Mouse (Mus musculus) intestine, embryonic 16.5 days (tissue): ENCODE data around the gene Baiap2. TPM values are rescaled to one million over a fixed set of nuclear protein-coding genes. Genes with fewer than 3 reads are reported as not detected.

Source experiments
- ATAC-seq: fragments of 200-750 bp; cut with Nextera tagmentation; 2 replicates; pipeline ENCODE4 v1.8.0; 2017; ENCODE audit warnings: moderate TSS enrichment, moderate library complexity
- H3K27ac ChIP-seq: fragments of 300-500 bp; sonication (generic); 2 replicates; pipeline ENCODE4 v1.5.1; 2014; ENCODE audit warnings: mild to moderate bottlenecking, low read length
- H3K27me3 ChIP-seq: fragments of 300-500 bp; sonication (generic); replicated peaks from 2 replicates; pipeline ENCODE4 v1.6.1; 2014; ENCODE audit warnings: low read length, control low read depth, mixed read lengths; ENCODE audit not compliant: control insufficient read depth, insufficient read depth
- H3K36me3 ChIP-seq: fragments of 300-500 bp; sonication (generic); 2 replicates; pipeline ENCODE4 v1.6.1; 2014; ENCODE audit warnings: low read length, control low read depth; ENCODE audit not compliant: control insufficient read depth, insufficient read depth
- H3K4me1 ChIP-seq: fragments of 300-500 bp; sonication (generic); 2 replicates; pipeline ENCODE4 v1.6.1; 2014; ENCODE audit warnings: low read length, control low read depth, mixed read lengths; ENCODE audit not compliant: control insufficient read depth, insufficient read depth
- H3K4me2 ChIP-seq: fragments of 300-500 bp; sonication (generic); 2 replicates; pipeline ENCODE4 v1.6.1; 2014; ENCODE audit warnings: low read depth, low read length, control low read depth
- H3K4me3 ChIP-seq: fragments of 300-500 bp; sonication (generic); 2 replicates; pipeline ENCODE4 v1.5.1; 2014; ENCODE audit warnings: mild to moderate bottlenecking, low read length
- H3K9ac ChIP-seq: fragments of 300-500 bp; sonication (generic); 2 replicates; pipeline ENCODE4 v1.6.1; 2014; ENCODE audit warnings: low read depth, low read length
- H3K9me3 ChIP-seq: fragments of 300-500 bp; sonication (generic); 2 replicates; pipeline ENCODE4 v1.6.1; 2016; ENCODE audit warnings: low read length, control low read depth; ENCODE audit not compliant: control insufficient read depth
- WGBS: fragments of 180-500 bp; shearing (Covaris S2); extraction: QIAGEN DNeasy Blood & Tissue Kit; methylation state at CpG from one replicate; pipeline ENCODE4 v1.1.7; 2014; 5-methylcytosine and 5-hydroxymethylcytosine counted together
- polyA plus RNA-seq: library from polyadenylated mRNA; unstranded; fragments of >200 nt; fragmentation: Nextera tagmentation; extraction: Ambion mirVana; gene quantifications from 2 replicates; pipeline ENCODE4 v1.2.1, GENCODE M21; 2015

Gene Baiap2
- polyA plus RNA-seq, 1 experiment from 2014 or later = 11.8 TPM

DNA sequence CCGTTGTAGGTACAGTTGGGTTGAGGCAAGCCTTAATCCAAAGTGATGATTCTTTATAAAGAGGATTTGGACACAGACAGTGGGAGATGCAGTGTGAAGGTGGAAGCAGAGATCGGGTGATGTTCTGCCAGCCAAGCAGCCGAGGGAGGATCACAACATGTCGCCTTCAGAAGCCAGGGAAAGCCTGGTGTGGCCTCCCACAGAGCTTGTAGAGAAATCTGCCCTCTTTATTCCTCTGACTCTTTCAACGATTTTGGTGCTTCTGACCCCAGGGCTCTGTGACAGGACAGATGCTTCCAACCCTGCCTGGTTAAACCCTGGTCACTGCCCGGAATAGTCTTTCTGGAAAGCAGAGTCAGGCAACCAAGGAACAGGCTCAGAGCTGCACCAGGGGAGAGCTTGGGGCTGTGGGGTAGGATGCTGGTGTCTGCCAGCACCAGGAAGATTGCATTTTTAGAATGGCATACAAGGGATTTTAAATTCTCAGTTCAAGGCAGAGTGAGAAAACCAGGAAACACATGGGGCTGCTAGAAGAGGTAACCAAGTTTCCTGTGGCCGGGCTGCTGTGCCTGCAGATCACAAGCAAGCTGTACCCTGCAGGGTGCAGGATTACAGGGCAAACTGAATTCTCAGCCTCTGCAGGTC, 35.4 kb upstream of the Baiap2 start:
- no peak overlapping the region for H3K27ac ChIP-seq
- no peak for ATAC-seq
- no peaks in the 10 kb centered on the region for H3K36me3 ChIP-seq
- WGBS = 49% methylated on average over 7 of the region's 7 CpGs
- H3K9ac ChIP-seq = no peak overlapping the region
- H3K27me3 ChIP-seq = 0 out of 2 replicates have a peak, but pooled peaks cover 5% of the 10 kb centered on the region
- H3K4me2 ChIP-seq = no peak overlapping the region
- no peaks in the 10 kb centered on the region for H3K9me3 ChIP-seq
- no peaks in the 10 kb centered on the region for H3K4me1 ChIP-seq
- H3K4me3 ChIP-seq = no peak overlapping the region

DNA sequence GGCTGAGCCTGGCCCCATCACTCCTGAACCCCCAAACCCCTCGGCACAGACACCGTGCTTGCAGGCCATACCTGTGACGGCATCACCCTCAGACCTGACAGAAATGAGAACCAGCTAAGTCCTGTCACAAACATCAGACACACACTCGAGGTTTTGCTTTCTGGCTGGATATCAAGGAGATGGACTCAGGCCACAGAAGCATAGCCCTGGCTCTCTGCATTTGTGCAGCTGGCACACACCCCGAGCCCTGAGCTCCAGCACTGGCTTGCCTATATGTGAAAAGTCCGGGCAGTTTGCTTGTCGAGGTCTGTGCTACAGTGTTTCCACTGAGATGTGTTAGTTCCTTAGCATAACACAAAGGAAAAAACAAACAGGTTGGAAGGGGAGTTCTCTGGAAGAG, 34.9 kb upstream of the Baiap2 start:
- ATAC-seq = no peak
- Histone ChIP-seq H3K4me3 (no peak overlapping the region), H3K36me3 (no peaks in the 10 kb centered on the region), H3K9ac (peak overlapping the region; percentile 16; the same call in 1 of the 2 replicates), H3K4me2 (no peak overlapping the region), H3K27ac (no peak overlapping the region), H3K9me3 (no peaks in the 10 kb centered on the region), H3K4me1 (peaks cover 3% of the 10 kb centered on the region), H3K27me3 (0 out of 2 replicates have a peak, but pooled peaks cover 5% of the 10 kb centered on the region)
- 52% methylated on average over 7 of the region's 7 CpGs for WGBS

DNA sequence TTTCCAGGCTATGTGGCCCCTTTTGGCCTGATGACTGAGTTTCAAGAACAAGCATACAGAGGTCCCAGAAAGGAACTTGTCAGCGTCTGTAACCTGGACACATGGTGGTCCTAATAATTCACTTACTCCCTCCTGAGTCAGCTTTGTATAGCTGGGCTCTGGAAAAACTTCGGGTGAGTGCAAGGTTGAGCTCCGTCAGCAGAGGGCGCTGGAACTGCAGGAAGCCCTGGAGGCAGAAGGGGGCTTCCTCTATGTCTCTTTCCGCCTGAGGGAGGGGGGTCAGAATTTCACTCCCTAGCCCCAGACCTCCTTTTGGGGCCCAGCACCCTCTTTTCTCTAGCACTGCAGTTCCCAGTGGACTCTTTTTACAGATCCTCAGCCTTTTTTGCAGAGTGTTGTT, 33.1 kb upstream of the Baiap2 start:
- 1% methylated on average over 5 of the region's 5 CpGs for WGBS
- H3K27me3 ChIP-seq = 0 out of 2 replicates have a peak, but pooled peaks cover 5% of the 10 kb centered on the region
- H3K9me3 ChIP-seq = no peaks in the 10 kb centered on the region
- H3K4me3 ChIP-seq = no peak overlapping the region
- no peaks in the 10 kb centered on the region for H3K36me3 ChIP-seq
- ATAC-seq = no peak
- H3K4me1 ChIP-seq = peaks cover 12% of the 10 kb centered on the region
- no peak overlapping the region for H3K27ac ChIP-seq
- no peak overlapping the region for H3K4me2 ChIP-seq
- H3K9ac ChIP-seq = peak overlapping the region; percentile 17; the same call in 1 of the 2 replicates

DNA sequence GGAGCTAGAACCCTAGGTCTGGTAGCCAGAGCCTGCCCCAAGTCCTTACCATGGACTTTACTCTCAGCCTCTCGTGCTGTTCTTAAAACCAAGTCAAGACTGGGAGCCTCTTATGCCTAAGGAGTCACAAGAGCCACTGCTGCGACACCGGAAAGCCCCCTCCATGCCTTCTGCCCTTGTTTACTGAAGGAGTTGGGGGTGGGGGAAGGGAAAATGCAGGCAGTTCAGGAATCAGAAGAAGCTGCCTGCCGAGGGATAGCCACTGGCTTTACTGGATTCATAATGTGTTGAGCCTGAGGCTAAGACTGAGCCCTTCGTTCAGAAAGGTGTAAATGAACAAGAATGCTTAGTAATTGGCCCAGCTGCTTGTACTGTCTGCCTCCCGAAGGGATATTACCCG, 29.7 kb upstream of the Baiap2 start:
- Histone ChIP-seq H3K9me3 (no peaks in the 10 kb centered on the region), H3K4me3 (peak overlapping the region; percentile 99), H3K27ac (peak overlapping the region; percentile 66), H3K4me1 (peaks cover 34% of the 10 kb centered on the region), H3K4me2 (peak overlapping the region; percentile 93), H3K9ac (peak overlapping the region; percentile 97), H3K36me3 (peaks cover 12% of the 10 kb centered on the region), H3K27me3 (0 out of 2 replicates have a peak, but pooled peaks cover 5% of the 10 kb centered on the region)
- WGBS = 5% methylated on average over 7 of the region's 7 CpGs
- ATAC-seq = no peak

GRCm38 (mm10) chr11:119913291-119913934, 29.1 kb upstream of the Baiap2 start, which contains the start of gene Chmp6:
Gene Chmp6, plus strand, starts transcription at chr11:119913441.
- H3K9me3 ChIP-seq = no peaks in the 10 kb centered on the region
- peaks cover 34% of the 10 kb centered on the region for H3K4me1 ChIP-seq
- peak within 1 kb of the TSS; percentile 99 for H3K4me3 ChIP-seq
- peak within 1 kb of the TSS; percentile 97 for H3K9ac ChIP-seq
- H3K36me3 ChIP-seq = peaks cover 17% of the 10 kb centered on the region
- H3K27ac ChIP-seq = peak within 1 kb of the TSS; percentile 78
- H3K27me3 ChIP-seq = 0 out of 2 replicates have a peak, but pooled peaks cover 3% of the 10 kb centered on the region
- peak within 1 kb of the TSS; percentile 93 for H3K4me2 ChIP-seq
- WGBS = under 1% methylated on average over 48 of the region's 48 CpGs
- ATAC-seq = peak; percentile 51

DNA sequence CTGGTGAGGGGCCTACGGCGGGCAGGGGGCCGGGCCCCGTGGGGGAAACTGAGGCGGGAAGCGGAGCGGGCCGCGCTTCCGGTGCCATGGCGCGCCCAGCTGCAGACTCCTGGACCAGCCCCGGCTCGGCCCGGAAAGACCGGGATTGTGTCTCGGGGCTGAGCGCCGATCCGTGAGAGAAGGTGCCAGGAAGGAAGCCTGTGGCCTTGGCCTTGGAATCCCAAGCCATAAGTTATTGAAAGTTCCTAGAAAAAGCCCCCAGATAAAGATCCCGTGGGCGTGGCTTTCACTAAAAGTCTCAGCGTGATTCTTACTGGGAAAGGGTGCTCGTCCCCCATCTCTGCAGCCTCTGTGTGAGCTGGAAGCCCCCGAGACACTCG, 28.6 kb upstream of the Baiap2 start:
- no peaks in the 10 kb centered on the region for H3K27me3 ChIP-seq
- WGBS = under 1% methylated on average over 26 of the region's 26 CpGs
- H3K4me3 ChIP-seq = peak overlapping the region; percentile 99
- H3K36me3 ChIP-seq = peaks cover 22% of the 10 kb centered on the region
- no peaks in the 10 kb centered on the region for H3K9me3 ChIP-seq
- peak overlapping the region; percentile 78 for H3K27ac ChIP-seq
- H3K4me1 ChIP-seq = peaks cover 34% of the 10 kb centered on the region
- H3K4me2 ChIP-seq = peak overlapping the region; percentile 93
- H3K9ac ChIP-seq = peak overlapping the region; percentile 97
- peak; percentile 17 for ATAC-seq

GRCm38 (mm10) chr11:119914381-119914780, 28.2 kb upstream of the Baiap2 start:
- Histone ChIP-seq H3K27ac (peak overlapping the region; percentile 78), H3K4me3 (peak overlapping the region; percentile 99), H3K4me1 (peaks cover 34% of the 10 kb centered on the region), H3K9ac (peak overlapping the region; percentile 97), H3K4me2 (peak overlapping the region; percentile 93), H3K36me3 (peaks cover 25% of the 10 kb centered on the region), H3K27me3 (no peaks in the 10 kb centered on the region), H3K9me3 (no peaks in the 10 kb centered on the region)
- WGBS = 16% methylated on average over 4 of the region's 4 CpGs
- ATAC-seq = no peak

DNA sequence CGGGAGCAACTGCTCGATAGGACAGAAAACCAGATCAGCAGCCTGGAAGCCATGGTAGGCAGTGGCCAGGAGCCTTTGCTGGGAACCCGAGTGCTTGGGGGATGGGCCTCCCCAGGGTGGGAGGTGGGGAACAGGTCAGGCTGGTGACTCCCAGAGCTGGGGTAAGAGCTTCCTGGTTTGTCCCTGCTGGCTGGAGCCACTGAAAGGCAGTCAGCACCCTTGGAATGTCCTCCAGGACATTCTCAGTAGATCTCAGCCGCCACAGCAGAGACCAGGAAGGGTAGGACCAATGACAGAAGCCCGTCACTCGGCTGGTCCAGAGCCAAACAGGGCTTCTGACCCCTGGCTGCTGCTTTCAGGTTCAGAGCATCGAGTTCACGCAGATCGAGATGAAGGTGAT, 26.9 kb upstream of the Baiap2 start:
- peak overlapping the region; percentile 90 for H3K27ac ChIP-seq
- peaks cover 34% of the 10 kb centered on the region for H3K4me1 ChIP-seq
- peak; percentile 10; the same call in 1 of the 2 replicates for ATAC-seq
- 76% methylated on average over 9 of the region's 9 CpGs for WGBS
- H3K4me3 ChIP-seq = peak overlapping the region; percentile 12; the same call in 1 of the 2 replicates
- no peaks in the 10 kb centered on the region for H3K27me3 ChIP-seq
- peak overlapping the region; percentile 97 for H3K9ac ChIP-seq
- H3K9me3 ChIP-seq = no peaks in the 10 kb centered on the region
- peaks cover 25% of the 10 kb centered on the region for H3K36me3 ChIP-seq
- H3K4me2 ChIP-seq = peak overlapping the region; percentile 93

GRCm38 (mm10) chr11:119916102-119916790, 26.3 kb upstream of the Baiap2 start:
- Histone ChIP-seq H3K9me3 (no peaks in the 10 kb centered on the region), H3K4me1 (peaks cover 34% of the 10 kb centered on the region), H3K9ac (peak overlapping the region; percentile 97), H3K36me3 (peaks cover 25% of the 10 kb centered on the region), H3K27me3 (no peaks in the 10 kb centered on the region), H3K4me2 (peak overlapping the region; percentile 93), H3K4me3 (peak overlapping the region; percentile 12; the same call in 1 of the 2 replicates), H3K27ac (peak overlapping the region; percentile 90)
- WGBS = 69% methylated on average over 15 of the region's 15 CpGs
- ATAC-seq = peak; percentile 75
